Mouse (Mus musculus) ES-E14 (cell line): ENCODE data around the gene Cpd.

Experiments
- CHD2 ChIP-seq: IDR thresholded peaks from 2 replicates; pipeline ENCODE4 v1.6.1; 2014; ENCODE audit warnings: mild to moderate bottlenecking, low read depth, low read length, inconsistent platforms
- ZC3H11A ChIP-seq: IDR thresholded peaks from 2 replicates; pipeline ENCODE4 v1.6.1; 2012; ENCODE audit warnings: low read depth, mild to moderate bottlenecking, inconsistent platforms, low read length, borderline replicate concordance
- ZNF384 ChIP-seq: IDR thresholded peaks from 2 replicates; pipeline ENCODE4 v1.6.1; 2012; ENCODE audit warnings: low read depth, low read length, inconsistent platforms

DNA sequence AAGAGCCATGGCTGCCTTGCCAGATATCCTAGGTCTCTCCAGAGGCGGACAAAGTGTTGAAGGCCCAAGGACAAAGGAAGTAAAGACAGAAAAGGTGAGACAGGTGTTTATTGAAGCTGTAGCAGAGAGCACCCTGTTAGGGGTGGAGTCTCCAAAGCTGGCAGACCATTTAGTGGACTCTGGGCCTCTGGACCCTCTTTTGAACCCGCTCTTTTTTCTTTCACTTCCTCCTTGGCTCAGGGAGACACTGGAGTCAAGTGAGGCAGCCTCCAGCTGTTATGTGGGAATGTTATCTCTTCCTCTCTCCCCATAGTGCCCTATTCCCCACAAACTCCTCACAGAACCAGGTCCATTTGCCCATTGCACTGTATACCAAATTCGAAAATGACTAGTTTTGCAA is 46.2 kb upstream of the Cpd start:
- no peak for TF ChIP-seq CHD2
- TF ChIP-seq ZC3H11A, result no peak
- no peak for TF ChIP-seq ZNF384
